Mouse (Mus musculus): ENCODE data around the gene Slc6a13. TPM values are rescaled to one million over a fixed set of nuclear protein-coding genes. Genes with fewer than 3 reads are reported as not detected.

The Slc6a13 gene
- not detected for polyA plus RNA-seq (2015; fragmentation: Illumina TruSeq; extraction: RNeasy Lipid Tissue Mini Kit (QIAGEN cat#74804); ENCODE audit: insufficient read depth, low read depth, low replicate concordance)

DNA sequence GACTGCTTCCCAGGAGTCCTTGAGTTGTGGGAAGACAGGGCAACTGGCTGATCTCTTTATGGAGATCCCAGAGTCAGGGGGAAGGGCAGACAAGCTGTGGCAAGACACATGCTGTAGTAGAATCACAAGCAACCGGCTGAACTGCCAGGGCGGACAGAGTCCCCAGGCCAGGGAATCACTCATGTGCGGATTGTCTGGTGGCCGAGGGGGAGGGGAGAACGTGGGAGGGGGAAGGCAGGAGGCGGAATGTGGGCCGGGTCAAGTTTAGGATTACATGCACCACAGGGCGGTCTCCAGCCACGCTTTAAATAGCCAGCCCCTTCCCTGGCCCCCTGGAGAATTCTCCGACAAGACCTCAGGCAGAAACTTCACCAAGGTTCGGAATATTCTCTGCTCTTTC lies at the start of gene Slc6a13:
Slc6a13 (plus strand) TSS at position 274 of the 400 bp plus-strand sequence.

DNA sequence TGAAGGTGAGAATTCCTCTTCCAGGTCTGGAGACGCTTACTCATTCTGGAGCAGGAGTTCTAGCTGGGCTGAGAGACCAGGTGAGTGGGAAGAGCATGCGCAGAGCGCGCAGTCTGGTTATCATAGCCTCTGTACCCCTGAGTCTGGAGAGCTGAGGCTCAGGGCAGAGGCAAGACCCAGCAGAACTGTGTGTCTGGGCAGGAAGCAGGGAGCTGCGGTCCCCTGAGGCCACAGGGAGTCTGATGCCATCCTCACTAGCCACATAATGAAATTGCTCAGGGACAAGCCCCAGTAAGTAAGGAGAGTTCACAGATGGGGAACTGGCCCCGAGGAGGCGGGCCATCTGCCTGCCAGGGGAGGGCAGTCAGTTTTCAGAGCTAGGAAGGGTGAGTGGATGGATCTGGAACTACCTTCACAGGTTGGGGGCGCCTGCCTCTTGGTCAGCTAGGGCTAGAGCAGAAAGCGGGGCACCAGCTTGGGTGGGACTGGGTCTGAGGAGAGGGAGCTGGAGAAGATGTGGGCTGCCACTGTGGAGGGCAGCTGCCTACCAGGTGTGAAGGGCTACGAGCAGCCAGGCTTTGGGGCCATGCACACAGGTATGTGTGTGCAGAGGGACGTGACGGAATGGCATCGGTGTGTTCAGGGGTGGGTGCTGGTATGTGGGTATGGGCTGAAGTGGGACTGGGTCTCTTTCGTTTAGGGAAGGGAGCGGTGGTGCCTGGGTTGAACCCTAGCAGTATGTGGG lies 43.2 kb downstream of the Slc6a13 start, which contains the start of gene Slc6a12:
Slc6a12 (plus strand) TSS at position 51 of the 745 bp plus-strand sequence.

Other genes with a start within 250 kb of the Slc6a13 start
- 5.4 TPM for gene Mical3, start 169.2 kb upstream of the Slc6a13 start, polyA plus RNA-seq (2015; fragmentation: Illumina TruSeq; extraction: RNeasy Lipid Tissue Mini Kit (QIAGEN cat#74804); ENCODE audit: insufficient read depth, low read depth, low replicate concordance)
- 3.8 TPM for gene Pex26, start 116.6 kb upstream of the Slc6a13 start, polyA plus RNA-seq (2015; fragmentation: Illumina TruSeq; extraction: RNeasy Lipid Tissue Mini Kit (QIAGEN cat#74804); ENCODE audit: insufficient read depth, low read depth, low replicate concordance)
- 0.35 TPM for gene Tuba8, start 89.5 kb upstream of the Slc6a13 start, polyA plus RNA-seq (2015; fragmentation: Illumina TruSeq; extraction: RNeasy Lipid Tissue Mini Kit (QIAGEN cat#74804); ENCODE audit: insufficient read depth, low read depth, low replicate concordance)
- 2.0 TPM for gene Usp18, start 54.3 kb upstream of the Slc6a13 start, polyA plus RNA-seq (2015; fragmentation: Illumina TruSeq; extraction: RNeasy Lipid Tissue Mini Kit (QIAGEN cat#74804); ENCODE audit: insufficient read depth, low read depth, low replicate concordance)
- not detected for gene Slc6a12, start 42.8 kb downstream of the Slc6a13 start, polyA plus RNA-seq (2015; fragmentation: Illumina TruSeq; extraction: RNeasy Lipid Tissue Mini Kit (QIAGEN cat#74804); ENCODE audit: insufficient read depth, low read depth, low replicate concordance)
- 0.13 TPM for gene Iqsec3, start 173.5 kb downstream of the Slc6a13 start, polyA plus RNA-seq (2015; fragmentation: Illumina TruSeq; extraction: RNeasy Lipid Tissue Mini Kit (QIAGEN cat#74804); ENCODE audit: insufficient read depth, low read depth, low replicate concordance)